Mouse (Mus musculus) cerebellum, adult 9-11 months (tissue): Measurements from ENCODE around the gene Cdhr5.

ENCODE experiments used
- DNase-seq: peaks from one replicate; pipeline ENCODE4 v3.0.0; 2022

Cdhr5 gene

DNA sequence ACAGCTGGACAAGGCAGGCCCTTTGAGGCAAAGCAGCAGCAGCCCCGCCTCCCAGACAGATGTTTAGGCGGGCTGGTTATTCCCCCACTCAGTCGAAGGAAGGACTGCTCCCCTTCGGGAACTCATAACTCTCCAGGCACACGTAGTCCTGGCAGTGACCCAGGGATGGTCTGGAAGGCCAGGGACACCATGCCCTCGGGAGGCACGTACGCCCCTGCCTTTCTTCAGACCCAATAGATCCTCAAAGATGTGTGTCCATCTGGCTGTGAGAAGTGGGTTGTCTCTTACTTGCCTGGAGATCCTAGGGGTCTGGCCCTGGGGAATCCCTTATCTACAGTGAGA, 54.5 kb downstream of the Cdhr5 start:
- DNase-seq: no peak

DNA sequence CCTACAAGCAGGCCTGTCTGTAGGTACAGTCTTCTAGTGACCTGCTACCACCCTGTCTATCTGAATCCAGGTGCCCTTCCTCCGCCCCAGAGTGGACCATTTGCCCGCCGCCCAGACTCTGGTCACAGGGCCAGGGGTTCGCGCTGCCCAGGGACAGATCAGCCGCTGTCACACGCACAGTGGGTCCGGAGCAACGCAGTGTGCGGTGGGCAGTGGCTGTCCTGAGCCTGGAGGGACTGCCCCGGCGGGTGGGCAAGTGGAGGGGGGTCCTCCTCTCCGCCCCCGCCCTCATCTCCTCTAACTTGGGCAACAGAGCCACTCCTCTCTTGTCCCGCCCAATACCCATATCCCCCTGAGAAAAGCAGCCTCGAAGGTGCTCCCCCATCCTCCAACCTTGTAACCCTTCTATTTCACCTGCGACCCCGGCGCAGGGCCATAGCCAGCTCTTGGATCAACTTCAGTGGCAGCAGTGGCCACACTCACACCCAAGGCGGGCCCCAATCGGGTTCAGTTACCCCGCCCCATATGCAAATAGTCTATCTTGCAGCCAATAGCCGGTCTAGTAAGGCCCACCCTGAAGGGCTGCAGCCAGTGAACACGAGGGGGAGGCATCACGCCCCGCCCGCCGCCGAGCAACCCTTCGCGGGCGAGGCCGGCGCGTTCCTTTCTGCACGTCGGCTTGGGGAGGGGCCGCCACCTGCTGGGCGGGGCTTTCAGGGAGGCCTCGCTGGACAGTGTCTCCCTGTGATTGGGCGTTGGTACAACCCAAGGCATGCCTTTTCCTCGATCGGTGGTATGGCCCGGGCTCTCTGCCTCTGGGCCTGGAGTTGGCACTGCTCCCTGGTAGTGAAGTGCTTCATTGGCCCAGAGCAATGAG, 55.1 kb downstream of the Cdhr5 start:
- DNase-seq: peak; percentile 95

DNA sequence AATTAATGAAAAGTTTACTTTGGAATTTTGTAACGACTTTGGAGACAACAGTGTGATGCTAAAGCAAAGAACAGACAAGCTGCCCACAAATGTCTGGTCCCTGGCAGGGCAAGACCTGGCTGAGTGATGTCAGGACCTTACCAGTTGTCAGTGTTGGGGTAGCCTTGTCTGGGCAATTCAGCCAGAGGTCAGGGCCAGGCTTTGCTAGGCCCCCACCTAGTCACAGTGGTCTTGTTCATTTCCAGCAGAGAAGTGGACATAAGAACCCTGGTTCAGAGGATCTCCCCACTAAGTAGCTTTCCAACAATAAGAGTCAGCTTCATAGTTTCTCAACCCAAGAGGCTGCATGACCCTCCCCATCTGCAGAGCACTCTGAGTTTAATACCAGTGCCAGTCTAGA, 56.2 kb downstream of the Cdhr5 start:
- no peak for DNase-seq

DNA sequence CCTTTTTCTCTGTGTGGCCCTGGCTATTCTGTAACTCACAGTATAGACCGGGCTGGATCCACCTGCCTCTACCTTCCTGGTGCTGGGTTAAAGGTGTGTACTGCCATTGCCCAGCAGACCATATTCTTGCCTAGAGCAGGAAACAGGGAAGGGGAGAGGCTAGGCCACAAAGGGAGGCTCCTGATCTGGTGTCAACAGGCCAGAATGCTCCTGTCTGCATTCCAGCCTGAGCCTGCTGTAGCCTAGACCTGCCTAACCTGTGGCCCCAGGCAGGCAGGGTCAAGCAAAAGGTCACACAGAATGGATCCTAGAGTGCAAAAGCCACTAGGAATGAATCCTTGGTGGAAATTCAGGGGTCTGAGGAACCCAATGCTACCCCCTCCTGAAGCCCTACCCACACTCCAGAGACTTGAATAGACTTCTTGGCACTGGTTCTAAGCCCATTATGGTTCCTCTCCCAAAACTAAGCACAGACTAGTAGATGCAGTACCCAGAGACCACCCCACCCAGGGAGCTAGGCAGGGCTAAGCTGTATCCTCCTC, 57.0 kb downstream of the Cdhr5 start:
- DNase-seq: no peak
